Mouse (Mus musculus): Measurements from ENCODE around the gene Qrfp. TPM values are rescaled to one million over a fixed set of nuclear protein-coding genes. Genes with fewer than 3 reads are reported as not detected.
A peak's percentile ranks its signal among the peaks of the same experiment; 100 is the strongest.

Qrfp gene
- not detected for total RNA-seq (2021)

DNA sequence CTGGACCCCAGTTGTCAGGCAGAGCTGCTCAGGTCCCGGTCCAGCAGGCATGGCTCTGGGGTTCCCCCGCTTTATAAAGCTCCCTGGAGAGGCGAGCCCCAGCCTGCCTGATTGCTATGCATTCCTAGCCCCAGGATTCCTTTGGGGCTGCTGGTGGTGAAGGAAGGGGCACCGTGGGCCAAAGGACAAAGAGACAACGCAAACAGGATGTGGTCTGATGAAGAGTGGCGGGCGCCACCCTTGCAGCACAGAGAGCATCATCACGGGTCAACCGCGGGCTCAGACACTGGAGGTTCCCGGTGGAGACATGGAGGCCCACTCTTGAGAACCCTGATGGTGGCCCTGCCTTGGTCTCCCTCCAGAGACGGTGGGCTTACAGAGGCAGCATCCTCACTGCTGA, at the start of gene Qrfp:
TSS of gene Qrfp (minus strand) at position 137 of the 400 bp plus-strand sequence.
- no peak for DNase-seq
- intact Hi-C loops (cut with DNase I) = no loop called here

DNA sequence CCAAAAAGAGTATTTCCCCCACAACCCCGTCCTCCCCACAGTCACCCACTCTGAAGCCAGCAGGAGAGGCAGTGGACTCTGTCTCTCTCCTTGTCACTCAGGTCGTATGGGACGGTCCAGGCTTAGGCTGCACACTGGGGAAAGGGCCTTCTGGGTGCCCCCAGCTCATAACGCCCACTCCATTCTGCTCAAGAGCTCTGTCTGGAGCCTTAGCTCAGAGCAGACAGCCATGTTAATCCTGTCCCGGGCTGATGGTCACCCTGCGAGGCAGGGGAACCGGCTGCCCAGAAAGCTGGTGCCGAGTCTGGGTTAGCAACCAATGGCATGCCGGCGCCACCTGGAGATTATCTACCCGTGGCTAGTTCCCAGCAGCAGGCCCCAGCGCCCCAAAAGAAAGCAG, 48.1 kb upstream of the Qrfp start:
- intact Hi-C loops (cut with DNase I) = no loop called here
- no peak for DNase-seq

DNA sequence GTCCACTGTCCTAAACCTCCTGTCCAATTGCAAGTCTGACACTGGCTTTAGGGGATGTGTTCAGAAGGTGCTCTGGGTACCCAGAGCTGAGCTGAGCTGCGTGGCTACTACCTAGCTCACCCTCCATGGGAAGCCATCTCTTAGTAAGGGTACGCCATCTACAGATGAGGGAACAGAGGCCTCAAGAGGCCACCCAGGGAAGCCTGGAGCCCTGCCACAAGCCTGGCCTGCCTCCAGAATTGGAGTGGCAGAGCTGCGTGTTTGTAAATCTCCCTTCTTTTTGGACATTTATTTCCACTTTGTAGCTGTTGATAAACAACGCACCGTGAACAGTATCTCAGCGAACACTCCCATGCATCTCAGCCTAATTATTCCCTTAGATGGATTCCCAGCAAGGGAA, 46.8 kb upstream of the Qrfp start:
- intact Hi-C loops (cut with DNase I) = no loop called here
- DNase-seq = peak in 1 of 2 experiments; percentile 13

DNA sequence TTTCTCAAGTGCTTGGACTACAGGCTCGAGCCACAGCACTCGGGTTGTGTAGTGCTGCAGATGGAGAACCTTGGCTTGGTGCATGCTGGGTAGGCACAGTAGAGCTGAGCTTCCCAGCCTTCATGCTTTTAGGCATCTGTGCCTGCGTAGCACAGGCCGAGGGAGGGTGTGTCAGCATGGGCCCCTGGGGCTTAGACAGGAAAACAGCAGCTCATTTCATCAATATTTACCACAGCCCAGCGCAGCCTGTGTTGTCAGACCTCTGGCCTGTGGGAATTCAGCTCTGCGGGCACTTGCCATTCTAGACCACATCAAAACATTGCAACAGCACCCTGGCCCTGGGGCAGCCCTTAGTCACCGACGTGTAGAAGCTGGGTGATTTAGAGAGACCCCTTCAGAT, 45.6 kb upstream of the Qrfp start:
- no peak for DNase-seq
- intact Hi-C loops (cut with DNase I) = no loop called here

DNA sequence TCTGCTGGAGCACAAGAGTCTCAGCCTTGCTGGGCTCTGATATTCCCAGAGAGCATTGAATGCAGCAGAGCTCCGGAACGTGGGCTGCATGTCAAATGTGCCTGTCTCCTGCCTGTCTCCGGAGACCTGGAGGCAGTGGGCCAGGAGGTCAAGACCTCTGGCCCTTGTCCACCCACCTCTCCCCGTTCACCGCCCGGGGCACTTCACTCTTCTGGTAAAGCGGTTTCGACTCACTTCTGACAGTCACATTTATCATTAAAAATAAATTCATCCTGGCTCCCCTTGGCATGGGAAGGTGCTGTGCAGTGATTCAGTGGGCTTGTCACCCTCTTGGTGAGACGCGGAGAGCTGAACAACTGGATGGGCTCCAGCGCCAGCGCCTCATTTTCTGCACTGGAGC, 39.8 kb upstream of the Qrfp start:
- no peak for DNase-seq
- intact Hi-C loops (cut with DNase I) = no loop called here

DNA sequence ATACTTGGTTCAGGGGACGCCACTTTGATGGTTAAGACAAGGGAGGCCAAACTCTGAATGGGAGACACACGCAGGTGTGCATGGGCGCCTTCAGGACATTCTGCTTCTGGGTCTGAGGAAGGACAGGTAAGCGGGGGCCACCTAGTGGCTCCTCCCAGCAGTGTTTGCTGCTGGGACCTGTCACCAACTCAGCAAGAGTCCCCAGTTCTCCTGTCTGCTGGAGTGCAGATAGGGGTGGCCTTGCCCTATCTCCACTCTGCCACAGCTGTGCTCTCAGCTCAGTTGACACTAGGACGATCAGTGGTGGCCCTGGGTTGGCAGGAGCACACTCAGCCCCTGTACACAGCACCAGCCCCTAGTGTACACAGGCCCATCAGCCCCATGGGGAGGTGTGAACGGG, 37.5 kb upstream of the Qrfp start:
- no peak for DNase-seq
- intact Hi-C loops (cut with DNase I) = loop anchor here (1.0 kb wide), 1 partner anchor 165 kb away; no protein-coding TSS in a partner anchor

DNA sequence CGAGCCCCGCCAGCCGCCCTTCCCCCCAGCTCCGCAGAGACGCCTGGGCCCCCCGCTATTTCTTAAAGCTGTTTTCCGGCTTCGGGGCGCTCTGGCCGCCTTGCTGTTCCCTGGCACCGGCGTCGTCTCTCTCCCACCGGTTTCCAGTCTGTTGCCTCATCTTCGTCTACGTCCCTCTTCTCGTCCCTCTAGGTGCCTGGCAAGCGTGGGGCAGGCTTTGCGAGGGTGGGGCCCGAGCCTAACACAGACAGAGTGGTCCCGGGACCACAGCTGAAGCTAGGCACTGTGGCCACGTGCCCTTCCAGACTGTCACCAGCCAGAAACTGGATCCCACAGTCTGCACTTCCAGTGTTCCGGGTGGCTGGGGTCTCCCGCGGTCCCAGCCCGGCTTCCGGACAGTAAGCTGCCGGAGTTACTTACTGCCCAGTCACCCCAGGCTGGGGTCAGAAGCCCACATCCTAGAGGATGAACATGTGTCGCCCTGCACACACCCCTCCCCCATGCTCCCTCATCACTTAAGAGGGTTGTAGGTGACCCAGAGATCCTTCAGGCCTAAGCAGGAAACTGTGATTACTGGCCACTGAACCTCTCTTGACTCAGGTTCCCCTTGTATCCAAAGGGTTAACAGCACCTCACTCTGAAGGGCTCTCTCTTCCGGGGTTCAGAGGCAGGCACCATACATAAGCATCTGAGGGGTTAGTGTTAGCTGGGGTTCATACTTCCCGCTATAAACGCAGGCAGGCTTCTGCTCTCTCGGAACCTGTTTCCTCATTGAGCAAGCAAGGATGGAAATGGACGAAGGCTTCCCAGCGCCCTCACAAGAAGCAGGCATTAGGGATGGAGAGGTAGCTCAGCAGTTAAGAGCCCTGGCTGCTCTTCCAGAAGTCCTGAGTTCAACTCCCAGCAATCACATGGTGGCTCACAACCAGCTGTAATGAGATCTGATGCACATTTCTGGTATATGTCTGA, 36.6 kb upstream of the Qrfp start:
- no peak for DNase-seq
- intact Hi-C loops (cut with DNase I) = no loop called here

DNA sequence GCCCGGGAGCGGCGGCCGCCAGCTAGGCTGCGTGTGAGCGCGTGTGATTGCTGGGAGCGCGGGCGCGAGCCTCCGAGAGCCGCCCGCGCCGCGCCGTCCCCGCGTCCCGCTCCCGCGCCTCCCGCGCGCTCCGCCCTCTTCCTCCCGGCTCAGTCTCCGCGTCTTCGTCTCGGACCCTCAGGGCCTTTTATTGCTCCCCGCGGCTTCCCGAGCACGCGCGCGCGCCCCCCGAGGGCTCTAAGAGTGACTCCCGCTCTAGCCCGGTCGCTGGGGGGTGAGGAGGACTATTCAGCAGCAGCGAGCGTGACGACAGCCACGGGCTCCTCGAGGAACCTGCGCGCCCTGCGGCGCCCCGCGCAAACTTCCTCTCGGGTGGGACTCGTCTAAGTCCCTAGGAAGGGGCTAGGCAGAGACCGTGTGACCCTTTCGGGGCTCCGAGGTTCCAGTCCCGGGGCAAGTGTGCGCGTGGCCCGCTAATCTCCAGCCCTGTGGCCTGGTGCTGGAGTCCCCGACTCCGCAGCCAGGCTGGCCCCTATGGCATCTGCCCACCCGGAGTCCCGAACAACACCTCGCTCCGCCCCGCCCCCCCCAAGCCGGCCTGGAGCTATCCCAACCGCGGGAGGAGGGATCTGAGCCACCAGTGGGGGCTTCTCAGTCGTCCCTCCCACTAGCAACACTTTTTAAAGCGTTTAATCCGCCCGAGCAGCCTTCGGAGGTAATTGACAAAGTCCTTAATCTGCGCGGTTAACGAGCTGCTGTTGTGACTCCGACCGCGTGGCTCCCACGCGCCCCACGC, 35.7 kb upstream of the Qrfp start, which contains the start of gene Fibcd1:
TSS of gene Fibcd1 (minus strand) at position 110 of the 796 bp plus-strand sequence.
- DNase-seq = no peak
- intact Hi-C loops (cut with DNase I) = no loop called here

DNA sequence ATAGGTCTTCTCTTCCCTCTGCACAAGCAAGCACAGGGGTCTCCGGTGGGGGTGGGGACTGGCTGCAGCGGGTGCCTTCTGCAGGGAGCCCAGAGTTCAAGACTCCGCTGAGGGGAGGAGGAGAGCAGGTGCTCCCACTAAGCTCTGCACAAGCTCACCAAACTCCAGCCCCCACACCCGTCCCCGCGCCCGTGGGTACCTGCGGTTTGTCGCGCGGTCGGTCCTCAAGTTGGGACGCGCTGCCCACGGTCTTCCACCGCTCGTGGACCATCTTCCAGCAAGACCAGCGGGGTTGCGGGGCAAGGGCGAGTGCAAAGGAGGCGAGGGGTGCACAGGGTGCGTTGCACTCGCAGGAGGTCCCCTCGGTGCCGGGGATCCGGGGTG, 35.1 kb upstream of the Qrfp start:
- DNase-seq = no peak
- intact Hi-C loops (cut with DNase I) = no loop called here

DNA sequence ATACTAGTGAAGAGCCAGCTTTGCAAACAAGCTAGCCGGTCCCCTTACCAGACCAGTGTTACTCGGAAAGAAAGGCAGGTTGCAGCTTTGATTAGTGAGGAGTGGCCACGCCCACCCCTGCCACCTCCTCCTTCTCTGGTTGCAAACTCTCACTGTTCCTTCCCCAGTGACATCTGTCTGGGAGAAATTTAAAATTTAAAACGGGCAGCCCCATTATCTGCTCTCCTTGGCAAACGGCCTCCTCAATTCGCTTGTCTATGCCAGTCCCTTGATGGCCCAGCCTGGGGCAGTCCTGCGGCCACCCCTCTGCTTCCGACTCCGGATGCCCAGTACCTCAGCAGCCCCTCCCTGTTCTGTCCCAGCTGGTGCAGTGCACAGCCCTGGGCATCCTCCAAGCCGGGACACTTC, 34.4 kb upstream of the Qrfp start:
- no peak for DNase-seq
- intact Hi-C loops (cut with DNase I) = no loop called here

DNA sequence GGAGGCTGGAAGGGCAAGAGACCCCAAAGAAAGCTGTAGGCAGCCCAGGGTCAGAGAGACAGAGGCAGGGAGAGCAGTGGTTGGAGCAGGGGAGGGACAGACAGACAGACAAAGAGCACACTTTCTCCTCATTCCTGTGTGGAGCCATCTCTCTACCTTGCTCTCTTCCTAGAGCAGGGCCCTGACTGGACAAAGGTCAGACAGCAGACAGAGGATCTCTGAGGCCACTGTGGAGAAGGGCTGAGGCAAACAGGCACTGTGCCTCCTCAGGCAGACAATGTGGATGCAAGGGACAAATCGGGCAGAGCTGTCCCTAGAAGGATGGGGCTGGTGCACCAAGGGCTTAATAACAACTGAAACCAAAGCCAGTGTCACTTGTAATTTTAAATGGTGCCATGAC, 28.5 kb upstream of the Qrfp start:
- DNase-seq = no peak
- intact Hi-C loops (cut with DNase I) = no loop called here

DNA sequence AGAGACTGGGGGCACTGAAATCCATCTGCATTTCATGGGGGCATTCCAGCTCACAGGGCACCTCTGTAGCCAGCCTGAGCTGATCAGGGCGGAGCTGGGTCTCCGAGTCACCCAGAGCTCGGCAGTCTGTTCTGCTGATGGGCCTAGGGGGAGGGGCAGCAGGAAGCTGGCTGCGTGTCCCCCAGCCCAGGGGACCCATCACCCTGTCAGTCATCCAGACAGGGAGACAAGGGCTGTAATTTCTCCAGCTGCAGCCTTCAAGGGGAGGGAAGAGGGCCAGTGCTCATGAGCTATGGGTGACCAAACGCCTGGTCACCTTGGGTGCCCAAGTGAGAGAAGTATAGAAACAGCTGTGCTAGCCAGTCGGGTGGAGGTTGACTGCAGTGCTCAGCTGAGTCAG, 26.6 kb upstream of the Qrfp start:
- intact Hi-C loops (cut with DNase I) = no loop called here
- no peak for DNase-seq

DNA sequence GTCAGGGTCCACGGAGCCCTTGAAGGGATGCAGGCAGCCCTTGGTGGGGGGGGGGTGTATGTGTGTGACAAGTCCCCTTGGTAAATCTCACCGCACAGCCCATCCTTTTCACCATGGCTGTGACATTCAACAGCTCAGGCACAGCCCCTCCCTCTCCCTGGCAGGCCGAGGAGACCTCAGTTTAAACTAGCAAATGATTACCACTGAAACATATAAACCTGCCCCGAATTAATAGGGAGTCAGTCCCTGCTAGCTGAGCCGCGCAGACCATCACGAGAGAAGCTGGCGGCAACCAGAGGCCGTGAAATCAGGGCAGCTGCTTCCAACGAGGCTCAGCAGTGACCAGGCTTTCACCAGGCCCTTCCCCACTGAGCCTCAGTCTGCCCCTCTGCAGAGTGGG, 25.7 kb upstream of the Qrfp start:
- DNase-seq = no peak
- intact Hi-C loops (cut with DNase I) = no loop called here

DNA sequence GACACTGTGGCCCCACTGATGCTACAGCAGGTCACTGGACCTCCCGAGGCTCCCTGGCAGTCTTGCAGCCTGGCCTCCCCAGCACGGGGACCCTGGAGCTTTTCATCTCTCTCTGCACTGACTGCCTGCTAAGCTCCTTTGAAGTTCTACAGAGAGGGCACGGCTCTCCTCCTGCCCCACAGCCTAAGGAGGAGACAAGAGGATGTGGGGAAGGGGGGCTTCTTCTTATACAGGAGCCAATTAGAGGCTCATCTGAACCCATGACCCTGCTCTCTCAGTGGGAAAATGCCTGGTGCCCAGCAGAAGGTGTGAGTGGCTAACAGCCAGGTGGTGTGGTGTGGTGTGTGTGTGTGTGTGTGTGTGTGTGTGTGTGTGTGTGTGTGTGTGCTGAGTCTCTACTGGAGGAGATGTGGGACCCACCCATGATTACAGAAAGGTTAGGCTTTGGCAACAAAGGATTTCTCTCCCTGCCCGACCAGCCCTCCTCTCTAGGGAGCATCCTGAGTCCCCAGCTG, 18.0 kb upstream of the Qrfp start:
- no peak for DNase-seq
- intact Hi-C loops (cut with DNase I) = no loop called here

DNA sequence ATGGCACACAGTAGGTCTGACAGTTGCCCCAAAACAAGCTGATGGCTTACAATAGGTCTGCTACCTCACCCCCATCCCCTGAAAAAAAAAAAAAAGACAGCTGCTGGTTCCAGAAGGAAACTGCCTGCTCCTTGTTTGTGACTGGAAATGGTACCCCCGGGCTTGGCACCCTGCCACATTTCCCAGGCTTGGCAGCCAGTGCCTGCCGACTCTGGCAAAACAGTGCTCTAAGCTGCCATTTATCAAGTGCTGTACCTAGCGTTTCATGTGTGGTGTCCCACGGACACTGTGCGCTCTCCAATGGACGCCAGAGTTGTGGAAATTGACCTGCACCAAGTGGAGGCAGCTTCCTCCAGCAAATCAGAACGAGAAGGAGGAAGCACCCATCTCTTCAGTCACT, 17.5 kb upstream of the Qrfp start:
- DNase-seq = no peak
- intact Hi-C loops (cut with DNase I) = no loop called here

DNA sequence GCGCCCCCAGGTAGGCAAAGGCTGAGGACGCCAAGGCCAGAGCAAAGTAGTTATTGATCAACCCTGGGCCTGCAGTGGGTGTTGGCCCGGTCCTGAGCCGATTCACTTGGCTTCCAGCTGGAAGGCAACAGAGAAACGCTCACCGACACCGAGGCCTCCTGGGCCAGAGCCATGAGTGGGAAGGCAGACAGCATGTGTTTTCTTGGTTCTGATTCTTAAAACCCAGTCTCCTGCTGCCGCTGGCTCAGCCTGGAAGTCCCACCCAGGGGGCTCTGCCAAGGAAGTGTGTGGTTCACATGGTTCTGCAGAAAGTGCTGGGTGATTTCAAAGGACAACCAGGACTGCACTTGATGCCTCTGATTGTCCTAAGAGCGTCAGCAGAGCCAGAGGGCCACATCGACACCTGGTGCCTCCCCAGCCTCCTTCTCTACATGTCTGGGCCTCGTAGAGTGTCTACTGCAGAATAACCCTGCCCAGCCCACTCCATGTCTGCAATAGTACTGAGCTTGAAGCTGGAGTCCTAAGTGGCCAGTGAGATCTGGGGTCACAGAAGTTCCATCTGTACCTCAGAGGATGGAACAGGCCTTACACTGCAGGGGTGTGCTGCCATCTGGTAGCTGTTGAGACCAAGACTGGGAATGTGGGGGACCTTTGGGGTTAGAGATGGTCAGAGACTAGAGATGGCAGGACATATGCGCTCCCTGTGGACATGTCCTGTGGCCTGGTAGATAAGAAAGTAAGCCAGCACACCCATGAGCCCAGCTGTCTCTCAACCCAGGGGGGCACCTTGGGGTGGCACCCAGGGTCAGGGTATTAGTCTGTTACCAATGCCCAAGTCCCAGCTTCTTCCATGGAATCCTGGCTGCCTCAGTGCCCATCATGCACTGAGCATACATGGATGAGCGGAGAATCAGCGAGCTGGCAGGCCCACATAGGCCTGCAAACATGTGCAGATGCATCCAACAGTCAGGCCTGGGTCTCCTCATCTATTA, 16.0 kb upstream of the Qrfp start:
- DNase-seq = no peak
- intact Hi-C loops (cut with DNase I) = no loop called here

DNA sequence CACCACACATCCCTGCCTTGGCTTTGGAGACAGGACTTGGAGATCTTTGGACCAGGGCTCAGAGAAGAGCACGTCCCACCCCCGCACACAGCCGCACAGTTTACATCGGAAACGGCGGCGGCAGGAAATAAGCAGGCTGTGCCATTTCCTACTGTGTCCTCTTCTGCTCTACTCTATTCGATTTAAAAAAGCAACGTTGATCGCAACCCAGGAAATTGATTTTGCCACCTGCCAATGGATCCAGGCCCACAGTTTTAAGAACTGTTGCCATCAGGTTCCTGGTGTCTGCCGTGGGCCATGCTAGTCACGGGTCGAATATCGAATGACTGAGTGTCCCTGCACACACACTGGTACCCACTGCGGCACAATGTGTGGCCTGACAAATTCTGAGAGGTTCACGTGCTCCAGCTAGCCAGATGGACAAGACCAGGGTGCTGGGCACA, 15.1 kb upstream of the Qrfp start:
- DNase-seq = no peak
- intact Hi-C loops (cut with DNase I) = no loop called here

DNA sequence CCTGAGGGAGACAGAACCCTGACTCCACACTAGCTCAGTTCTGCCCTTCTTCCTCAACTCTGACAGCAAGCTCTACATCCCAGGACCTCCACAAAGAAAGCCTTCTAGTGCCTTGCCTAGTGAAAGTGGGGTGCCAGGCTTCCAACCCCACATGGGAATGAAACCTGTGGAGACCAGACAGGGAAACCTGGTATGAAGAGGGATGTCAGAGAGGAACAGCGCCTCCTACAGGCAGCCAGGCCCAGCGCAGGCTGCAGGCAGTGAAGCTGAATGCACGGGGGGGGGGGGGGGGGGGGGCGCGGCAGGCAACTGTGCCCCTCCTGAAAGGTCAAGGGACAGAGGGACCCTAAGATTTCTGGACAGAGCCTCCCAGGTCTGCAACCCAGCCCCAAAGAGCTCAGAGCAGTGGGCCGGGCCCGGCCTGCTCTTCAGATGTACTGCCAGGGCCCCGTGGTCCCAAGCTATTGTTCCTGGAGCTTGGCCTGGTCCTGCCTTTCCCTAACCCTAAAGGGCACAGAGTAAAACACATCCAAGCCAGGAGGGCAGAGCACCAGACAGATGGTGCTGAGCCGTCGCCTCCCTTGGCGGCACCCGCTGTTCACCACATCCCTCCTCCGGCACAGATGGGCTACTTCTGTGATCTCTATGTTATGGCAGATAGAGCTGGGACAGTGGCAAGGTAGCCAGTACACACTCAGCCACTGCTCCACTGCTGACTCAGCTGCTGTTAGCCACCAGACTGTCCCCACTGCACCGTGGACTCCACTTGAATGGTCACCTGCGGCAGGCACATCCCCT, 13.8 kb upstream of the Qrfp start:
- intact Hi-C loops (cut with DNase I) = no loop called here
- no peak for DNase-seq

Data from heart, postnatal 36 days (tissue).